Mouse (Mus musculus) kidney, adult 9 months (tissue): ENCODE data around the gene Fxr2.

Experiments
- DNase-seq: peaks from one replicate; pipeline ENCODE4 v3.0.0; 2022

The Fxr2 gene

DNA sequence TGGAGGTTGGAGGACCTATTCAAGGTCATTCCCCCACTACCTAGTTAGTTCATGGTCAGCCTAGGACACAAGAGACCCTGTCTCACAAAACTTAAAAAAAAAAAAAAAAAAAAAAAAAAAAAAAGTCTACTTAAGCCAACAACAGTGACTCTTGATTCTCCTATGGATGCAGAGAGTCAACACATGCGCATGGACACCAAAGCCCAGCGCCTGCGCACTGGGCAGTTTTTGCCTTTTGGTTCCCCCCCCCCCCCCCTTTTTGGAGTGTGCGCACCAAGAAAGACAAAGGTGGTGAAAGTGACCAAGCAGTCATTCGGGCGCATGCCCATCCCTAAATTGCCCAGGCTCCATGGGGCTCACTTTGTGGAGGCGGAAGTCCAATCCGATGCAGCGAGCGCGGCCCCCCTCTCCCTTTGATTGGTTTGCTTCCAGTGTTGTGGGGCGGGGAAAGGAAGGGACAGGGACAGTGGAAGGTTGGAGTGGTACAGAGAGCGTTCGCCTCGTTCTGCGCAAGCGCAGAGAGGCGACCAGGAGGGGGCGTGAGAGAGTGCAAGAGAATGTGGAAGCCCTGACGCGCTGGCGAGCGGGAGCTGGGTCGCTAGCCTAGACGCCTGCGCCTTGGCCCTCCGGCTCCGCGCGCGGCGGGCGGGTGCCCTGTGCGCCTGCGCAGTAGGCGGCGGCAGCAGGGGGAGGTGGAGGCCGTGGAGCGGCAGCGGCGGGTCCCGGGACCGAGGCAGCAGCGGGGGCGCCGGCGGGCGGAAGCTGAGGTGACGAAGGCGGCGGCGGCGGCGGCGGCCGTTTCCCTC, at the start of gene Fxr2:
Gene Fxr2 (plus strand): TSS at position 707 of the 806 bp plus-strand sequence.
- peak; percentile 100 for DNase-seq

DNA sequence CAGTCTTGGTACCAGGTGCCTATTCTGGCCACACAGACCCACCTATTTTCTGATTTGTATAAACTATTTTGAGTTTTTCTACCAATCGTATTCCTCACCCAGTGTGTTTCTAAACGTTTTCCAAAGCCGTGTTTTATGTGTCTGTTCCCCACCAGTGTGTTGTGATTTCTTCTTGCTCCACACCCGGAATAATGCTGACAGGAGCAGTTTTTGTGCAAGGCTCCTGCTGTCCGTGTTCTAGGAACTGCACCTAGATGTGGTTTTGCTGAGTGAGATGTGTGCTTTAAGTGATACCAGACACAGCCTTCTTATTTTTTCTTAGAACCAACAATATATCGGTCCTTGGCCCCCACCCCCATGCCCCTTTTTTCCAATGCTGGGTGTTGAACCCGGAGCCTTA, 48.8 kb upstream of the Fxr2 start:
- DNase-seq = no peak

DNA sequence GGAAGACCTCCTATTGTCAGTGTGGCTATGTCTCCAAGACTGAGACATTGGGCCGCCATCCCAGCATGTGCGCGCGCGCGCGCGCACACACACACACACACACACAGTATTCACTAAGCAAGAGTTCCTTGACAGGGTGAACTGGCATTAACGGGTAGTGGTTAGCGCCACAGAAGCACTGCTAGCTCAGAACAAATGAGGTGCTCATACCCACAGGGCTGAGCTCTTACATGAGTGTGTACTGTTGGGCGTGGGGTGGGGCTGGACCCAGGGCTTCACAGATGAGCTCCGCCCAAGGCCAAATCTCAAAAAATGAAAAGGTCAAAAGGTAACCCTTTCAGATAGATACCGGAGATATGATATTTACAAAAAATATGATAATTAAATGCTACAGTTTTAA, 47.9 kb upstream of the Fxr2 start:
- DNase-seq = no peak

DNA sequence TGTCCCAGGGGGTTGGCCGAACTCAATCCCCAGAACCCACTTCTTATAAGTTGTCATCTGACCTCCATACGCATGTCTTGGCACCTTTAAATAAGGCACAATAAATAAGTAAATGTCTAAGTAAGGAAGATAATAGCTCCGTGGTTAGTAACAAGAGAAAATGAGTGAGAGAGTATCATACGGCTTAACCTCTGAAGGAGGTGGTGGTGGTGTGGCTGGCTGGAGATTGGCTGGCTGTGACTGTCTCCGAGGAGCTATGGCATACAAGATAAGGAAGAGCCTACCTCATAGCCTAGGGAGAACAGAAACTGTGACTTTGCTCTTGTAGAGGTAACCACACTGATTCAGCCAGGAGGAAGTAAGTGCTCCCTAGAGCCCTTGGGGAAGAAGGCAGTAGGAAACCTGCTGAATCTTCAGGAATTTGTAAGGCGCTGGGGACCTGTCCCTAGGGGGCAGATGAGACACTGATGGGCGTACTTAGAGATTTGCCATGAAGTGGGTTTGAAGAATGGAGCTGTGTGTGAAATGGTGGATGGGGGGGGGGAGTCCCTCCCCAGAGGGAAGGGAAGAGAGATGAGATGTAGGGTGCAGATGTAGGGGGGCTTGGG, 47.0 kb upstream of the Fxr2 start:
- no peak for DNase-seq

GRCm38 (mm10) chr11:69589207-69589834, 43.5 kb upstream of the Fxr2 start:
- DNase-seq = no peak

DNA sequence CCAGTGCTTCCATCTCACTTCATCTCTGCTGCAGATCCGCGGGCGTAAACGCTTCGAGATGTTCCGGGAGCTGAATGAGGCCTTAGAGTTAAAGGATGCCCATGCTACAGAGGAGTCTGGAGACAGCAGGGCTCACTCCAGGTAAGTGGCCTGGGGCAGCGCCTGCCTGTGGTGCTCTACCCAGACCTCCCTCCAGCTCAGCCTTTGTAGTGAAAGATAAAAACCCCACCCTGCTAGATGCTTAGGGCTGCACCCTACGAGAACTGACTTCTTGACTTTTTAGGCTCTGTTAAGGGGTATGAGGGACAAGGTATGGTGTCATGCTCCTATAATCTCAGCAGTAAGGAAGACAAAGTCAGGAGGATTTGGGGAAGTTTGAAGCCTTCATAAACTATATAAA, 42.2 kb upstream of the Fxr2 start:
- no peak for DNase-seq

DNA sequence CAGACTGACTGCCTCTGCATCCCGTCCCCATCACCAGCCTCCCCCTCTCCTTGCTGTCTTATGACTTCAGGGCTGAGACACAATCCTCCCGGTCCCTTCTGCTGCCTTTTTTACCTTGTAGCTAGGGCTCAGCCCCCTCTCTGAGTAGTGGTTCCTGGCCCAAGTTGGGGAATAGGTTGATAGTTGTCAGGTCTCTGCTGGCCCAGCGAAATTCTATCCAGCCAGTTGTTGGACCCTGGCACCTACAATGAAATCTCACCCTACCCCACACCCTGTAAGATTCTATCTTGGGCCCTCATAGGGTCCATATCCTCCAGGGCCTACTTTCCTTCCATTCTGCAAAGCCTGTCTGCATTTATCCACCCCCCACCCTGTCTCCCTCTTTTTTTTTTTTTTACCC, 41.4 kb upstream of the Fxr2 start:
- DNase-seq = no peak

- no peak for DNase-seq
These were observed 40.7 kb upstream of the Fxr2 start for GRCm38 (mm10) chr11:69591899-69592637.

GRCm38 (mm10) chr11:69592799-69593198, 40.0 kb upstream of the Fxr2 start:
- DNase-seq = no peak

DNA sequence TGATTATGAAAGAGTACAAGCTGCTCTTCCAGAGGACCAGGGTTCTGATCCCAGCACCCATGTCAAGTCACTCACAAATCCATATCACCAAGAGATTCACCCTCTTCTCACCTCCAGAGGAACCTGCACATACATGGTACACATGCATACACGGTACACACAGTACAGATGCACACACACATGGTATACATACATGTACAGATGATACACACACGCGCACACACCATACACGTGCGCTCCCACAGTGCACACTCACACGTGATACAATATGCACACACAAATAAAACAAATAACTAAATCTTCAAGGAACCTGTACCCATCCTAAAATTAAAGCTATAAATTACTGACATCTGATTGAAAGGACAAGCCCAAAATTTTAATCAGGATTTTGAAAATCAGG, 37.9 kb upstream of the Fxr2 start:
- no peak for DNase-seq

DNA sequence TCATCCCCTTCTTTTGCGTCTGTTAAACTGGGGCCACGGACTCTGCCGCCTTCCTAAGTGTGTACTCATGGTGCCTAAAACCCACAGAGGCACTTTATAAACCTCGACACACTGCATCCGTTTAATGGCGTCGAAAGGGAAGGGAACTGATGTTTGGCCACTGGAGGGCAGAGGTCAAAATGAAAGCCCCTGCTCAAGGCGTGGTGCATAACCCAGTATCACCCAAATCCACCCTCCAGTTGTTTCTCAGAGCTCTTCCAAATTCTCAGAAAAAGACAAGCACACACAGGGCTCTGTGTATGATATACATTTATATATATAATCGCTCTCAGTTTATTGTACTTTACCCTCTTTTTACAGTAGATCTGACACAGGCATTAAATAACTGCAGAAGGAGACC, 33.4 kb upstream of the Fxr2 start:
- DNase-seq = no peak

DNA sequence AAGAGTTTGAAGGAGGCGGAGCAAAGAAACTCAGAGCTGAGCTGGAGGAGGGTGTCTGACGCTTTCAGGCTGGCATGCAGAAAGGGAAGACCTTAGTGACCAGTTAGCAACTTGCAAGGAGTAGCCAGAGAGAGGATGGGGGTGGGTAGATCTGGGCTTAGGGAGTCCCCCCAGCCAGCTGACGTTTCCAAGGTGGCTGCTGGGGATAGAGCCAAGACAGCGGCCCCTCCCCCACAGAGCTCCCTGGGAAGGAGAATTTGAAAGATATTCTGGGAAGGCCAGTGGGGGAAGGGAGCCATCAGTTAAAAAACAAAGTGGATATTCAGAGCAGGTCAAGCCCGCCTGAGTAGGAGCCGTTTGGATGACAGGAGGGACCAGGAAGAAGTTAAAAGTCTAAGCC, 32.7 kb upstream of the Fxr2 start:
- DNase-seq = peak; percentile 40

DNA sequence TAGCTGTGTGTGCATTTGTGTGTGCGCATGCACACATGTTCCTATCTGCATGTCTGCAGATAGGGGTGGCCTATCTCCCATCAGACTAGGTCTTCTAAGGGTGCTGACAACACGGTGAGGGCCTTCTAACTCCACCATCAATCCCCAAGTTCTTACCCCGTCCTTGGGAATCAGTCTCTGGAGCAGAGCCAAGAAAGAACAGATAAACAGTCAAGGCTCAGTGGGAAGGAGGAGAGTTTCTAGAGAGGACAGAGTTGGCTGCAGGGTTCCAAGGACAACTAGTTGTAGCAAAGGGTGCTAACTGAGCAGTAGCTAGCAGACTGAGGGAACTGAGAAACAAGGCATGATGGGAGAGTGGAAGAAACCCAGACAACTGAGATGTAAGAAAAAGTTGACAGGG, 31.0 kb upstream of the Fxr2 start:
- DNase-seq = no peak

DNA sequence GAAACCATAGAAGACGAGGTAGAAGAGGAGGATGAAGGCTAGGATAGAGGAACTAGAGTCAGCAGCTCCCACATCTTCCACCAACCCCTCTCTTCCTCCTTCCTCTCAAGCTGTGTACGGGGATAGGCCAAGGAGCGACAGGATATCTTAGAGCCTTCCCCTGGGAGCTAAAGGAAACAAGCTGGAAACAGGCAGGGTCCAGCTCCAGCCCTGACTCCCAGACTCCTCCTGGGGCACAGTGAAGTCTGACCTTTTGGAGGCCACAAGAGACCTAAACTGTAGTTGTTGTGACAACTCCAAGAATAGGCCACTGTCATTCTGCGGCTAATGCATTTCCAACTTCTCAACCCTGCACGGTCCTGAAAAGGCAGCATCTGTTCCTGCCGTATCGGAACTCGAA, 29.3 kb upstream of the Fxr2 start:
- DNase-seq = peak; percentile 36

DNA sequence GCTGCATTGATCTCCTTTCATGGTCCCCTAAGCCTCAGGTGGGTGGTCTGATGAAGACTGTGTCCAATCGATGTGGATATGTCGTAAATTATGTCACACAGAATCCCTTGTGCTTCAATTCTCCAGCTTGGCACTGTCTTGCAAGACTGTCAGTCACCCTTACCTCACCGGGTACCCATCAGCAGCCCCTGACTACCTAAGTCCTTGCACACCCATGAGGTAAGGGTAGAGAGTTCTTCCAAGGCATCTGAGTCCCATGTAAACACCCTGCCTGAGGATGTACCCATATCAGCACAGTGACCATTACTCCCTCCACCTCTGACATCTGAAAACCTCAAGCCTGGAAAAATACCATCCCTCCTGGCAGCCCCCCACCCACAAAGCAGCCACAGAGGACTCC, 28.4 kb upstream of the Fxr2 start:
- DNase-seq = no peak

DNA sequence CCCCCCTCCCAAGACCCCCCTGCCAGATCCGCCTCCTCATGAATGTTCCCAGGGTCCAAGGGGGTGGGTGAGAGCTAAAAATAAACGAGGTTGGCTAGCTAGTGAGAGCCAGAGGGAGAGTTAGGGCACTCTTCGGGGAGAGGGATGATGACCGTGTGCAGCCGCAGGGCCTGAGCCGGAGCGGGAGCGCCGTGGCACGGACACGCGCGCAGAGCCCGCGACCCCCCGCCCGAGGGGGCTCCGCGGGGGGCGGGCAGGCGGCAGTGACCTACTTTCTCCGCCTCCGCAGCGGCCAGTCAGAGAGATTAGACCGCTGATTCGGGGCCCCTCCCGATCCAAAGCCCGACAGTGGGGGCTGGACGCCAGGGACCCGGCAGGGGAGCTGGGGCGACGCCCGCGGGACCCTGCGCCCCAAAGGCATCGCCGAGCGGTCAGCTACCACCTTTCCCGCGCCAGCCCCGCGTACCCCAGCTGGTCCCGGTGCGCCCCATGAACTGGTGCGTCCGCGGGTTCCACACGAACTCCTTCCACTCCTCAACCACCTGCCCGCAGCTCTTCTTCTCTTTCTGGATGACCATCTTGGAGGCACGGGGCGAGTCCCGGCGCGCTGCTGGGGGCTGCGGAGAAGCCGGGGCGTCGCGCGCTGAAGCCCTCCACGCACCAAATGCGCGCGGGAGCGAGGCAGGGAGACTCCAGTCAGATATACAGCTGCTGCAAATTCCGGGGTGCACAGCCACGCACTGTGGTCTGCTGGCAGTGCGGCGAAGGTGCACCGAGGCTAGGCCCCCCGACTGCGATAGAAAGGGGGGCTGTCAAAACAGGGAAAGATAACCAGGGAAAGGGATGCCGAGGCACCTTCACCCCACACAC, 27.8 kb upstream of the Fxr2 start:
- no peak for DNase-seq

- peak; percentile 52 for DNase-seq
These were observed 26.9 kb upstream of the Fxr2 start, which contains the start of gene Atp1b2 for GRCm38 (mm10) chr11:69605726-69606490. Gene Atp1b2, minus strand, starts transcription at chr11:69605942.

- no peak for DNase-seq
These were observed 26.3 kb upstream of the Fxr2 start for GRCm38 (mm10) chr11:69606491-69606795.

DNA sequence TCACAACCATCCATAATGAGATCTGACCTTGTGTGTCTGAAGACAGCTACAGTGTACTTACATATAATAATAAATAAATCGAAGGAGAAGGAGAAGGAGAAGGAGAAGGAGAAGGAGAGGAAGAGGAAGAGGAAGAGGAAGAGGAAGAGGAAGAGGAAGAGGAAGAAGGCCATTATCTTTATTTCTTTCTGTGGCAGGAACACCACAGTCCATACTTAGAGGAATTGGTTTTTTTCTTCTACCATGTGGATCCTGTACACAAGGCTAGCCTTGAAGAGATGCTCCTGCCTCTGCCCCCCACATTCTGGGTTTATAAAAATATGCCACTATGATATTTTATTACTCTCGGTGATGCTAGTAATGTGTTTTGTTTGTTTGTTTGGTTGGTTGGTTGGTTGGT, 26.0 kb upstream of the Fxr2 start:
- no peak for DNase-seq

DNA sequence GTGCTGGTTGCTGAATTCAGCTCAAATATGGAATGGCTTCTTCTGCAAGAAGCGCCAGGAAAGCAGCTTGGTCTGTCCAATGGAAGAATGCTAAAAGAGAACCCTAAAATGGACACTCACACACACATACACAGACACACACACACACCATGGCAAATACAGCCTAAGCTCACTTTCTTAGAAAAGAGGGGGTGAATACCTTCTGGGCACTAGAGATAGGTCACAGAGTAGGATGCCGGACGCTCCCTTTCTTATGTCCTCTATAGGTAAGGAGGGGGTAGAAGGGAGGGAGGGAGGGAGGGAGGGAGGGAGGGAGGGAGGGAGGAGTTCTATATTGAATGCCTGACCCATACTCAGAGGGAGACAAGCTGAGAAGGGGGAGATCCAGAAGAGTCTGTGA, 24.3 kb upstream of the Fxr2 start:
- DNase-seq = no peak

DNA sequence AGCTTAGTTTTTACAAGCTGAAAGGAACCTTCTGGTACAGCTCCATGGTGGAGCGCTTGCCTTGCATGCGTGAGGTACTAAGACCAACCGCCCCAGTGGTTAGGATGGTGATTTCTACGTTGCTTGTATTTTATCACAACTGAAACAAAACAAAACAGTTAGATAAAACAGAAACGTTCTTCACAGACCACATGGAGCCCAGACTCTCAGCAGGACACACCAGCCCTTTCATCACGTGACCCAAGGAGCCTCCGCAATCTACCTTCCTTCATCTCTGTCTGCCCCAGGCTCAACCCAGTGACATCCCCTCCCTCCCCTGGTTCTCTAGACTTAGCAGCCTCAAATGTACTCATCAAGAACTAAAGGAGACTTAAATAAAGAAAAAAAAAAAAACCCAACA, 23.4 kb upstream of the Fxr2 start:
- no peak for DNase-seq

DNA sequence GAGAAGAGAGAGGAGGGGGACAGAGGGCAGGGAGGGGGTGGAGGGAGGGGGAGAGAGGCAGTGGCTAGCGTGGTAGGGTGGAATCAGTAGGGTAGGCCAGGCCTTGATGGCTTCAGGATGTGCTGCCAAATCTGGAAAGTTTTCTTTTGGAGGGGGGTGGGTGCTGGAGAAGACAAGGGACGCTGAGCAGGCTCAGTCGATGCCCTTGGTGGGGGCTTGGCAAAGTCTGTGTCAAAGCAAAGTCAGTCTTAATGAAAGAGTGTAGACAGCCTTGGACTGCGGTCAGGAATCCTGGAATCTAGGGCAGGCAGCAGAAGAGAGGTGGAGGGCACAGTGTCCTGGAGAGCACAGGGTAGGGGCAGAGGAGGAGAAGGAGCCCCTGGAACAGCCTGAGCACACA, 21.9 kb upstream of the Fxr2 start:
- no peak for DNase-seq
